Mouse (Mus musculus): ENCODE measurements around the gene Msi2. TPM values are rescaled to one million over a fixed set of nuclear protein-coding genes. Genes with fewer than 3 reads are reported as not detected.
A peak's percentile ranks its signal among the peaks of the same experiment; 100 is the strongest.

The Msi2 gene
- 3.9 TPM in 2 replicates for polyA plus RNA-seq (2015; fragmentation: Nextera tagmentation; extraction: Ambion mirVana)

DNA sequence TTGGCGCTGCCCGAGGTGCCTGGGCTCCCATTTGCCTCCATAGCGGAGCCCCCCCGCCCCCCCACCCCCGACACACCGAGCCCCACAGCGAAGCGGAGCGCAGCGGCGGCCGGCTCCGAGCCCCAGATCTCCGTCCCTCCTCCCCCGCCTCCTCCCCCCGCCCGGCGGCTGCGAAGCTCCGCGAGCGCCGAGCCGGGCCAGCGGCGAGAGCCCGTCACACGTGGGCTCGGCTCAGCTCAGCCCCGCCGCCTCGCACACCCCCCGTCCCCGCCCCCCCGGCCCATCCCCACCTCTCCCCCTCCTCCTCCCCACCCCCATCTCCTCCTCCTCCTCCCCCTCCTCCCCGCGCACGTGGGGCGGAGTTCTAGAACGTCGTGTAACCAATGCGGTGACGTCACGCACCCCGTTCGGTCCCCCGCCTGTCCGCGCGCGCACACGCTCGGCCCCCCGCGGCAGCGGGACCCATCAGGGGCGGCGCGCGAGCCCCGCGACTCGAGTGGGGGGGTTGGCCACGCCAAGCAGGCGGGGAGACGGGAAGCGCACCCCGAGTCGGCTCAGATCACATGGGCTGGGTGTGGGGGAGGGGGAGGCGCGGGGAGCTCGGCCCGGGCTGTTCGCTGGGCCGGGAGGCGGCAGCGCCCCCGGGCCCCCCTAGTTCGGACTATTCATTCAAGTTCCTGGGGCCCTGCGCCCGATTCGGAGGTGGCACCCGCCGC is at the start of gene Msi2:
Msi2 (minus strand) TSS at position 464 of the 716 bp plus-strand sequence.
- Histone ChIP-seq H3K27me3 (no peaks in the 10 kb centered on the region), H3K9ac (peak within 1 kb of the TSS; percentile 96), H3K4me3 (replicated peaks) (peak within 1 kb of the TSS; percentile 95), H3K27ac (peak within 1 kb of the TSS; percentile 90), H3K4me2 (peak within 1 kb of the TSS; percentile 99), H3K36me3 (no peaks in the 10 kb centered on the region), H3K4me1 (replicated peaks) (peaks cover 59% of the 10 kb centered on the region), H3K9me3 (replicated peaks) (no peaks in the 10 kb centered on the region)
- DNase-seq, result peak; percentile 82
- WGBS (ENCODE audit: insufficient replicate concordance), result under 1% methylated on average over 43 of the region's 84 CpGs
- ATAC-seq (ENCODE audit: low read depth), result peak; percentile 77

DNA sequence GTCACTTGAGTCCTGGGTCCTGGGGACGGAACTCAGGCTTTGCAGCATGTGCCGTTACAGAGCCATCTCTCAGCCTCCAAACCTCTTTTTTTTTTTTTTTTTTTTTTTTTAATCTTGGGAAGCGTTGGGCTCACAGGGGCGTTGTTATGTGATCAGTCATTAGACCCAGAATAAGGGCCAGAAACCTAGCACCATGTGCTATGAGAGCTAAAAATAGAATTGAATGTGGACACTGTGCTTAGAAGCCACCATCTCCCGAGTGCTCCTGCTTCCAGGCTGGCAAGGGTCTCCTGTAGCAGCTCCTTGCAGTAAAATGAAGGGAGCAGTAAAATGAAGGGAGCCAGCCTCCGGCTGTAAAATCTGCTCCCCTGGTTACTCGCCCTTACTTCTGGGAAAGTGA is 47.3 kb upstream of the Msi2 start:
- Histone ChIP-seq H3K4me3 (replicated peaks) (no peak overlapping the region), H3K27ac (no peak overlapping the region), H3K4me1 (replicated peaks) (no peaks in the 10 kb centered on the region), H3K27me3 (no peaks in the 10 kb centered on the region), H3K36me3 (no peaks in the 10 kb centered on the region), H3K4me2 (no peak overlapping the region), H3K9me3 (replicated peaks) (no peaks in the 10 kb centered on the region), H3K9ac (no peak overlapping the region)
- ATAC-seq (ENCODE audit: low read depth) (no peak), DNase-seq (no peak)
- 63% methylated on average over 7 of the region's 7 CpGs for whole genome bisulfite sequencing (ENCODE audit: insufficient replicate concordance)

DNA sequence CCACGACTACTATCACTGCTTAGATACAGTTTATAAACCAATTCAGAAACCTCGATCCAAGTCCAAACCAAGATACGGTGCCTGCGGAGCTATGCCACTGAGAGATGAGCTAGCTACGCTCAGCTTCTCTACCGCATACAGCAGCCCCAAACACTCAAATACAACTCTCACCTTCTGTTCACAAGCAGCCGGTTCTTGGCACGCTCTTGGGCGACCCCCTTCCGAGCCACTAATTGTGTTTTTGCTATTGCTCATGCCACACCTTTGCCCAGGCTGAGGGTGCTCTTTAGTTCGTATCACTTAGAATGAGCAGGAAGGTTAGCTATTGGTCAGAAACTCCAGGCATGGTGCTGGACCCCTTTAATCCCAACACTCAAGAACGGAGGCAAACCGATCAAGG is 45.1 kb upstream of the Msi2 start:
- H3K4me3 ChIP-seq (replicated peaks), result no peak overlapping the region
- ATAC-seq (ENCODE audit: low read depth) (no peak), DNase-seq (no peak)
- no peaks in the 10 kb centered on the region for H3K4me1 ChIP-seq (replicated peaks)
- WGBS (ENCODE audit: insufficient replicate concordance), result 80% methylated on average over 13 of the region's 13 CpGs
- no peaks in the 10 kb centered on the region for H3K27me3 ChIP-seq
- no peaks in the 10 kb centered on the region for H3K9me3 ChIP-seq (replicated peaks)
- H3K27ac ChIP-seq, result no peak overlapping the region
- no peak overlapping the region for H3K9ac ChIP-seq
- no peak overlapping the region for H3K4me2 ChIP-seq
- H3K36me3 ChIP-seq, result no peaks in the 10 kb centered on the region

DNA sequence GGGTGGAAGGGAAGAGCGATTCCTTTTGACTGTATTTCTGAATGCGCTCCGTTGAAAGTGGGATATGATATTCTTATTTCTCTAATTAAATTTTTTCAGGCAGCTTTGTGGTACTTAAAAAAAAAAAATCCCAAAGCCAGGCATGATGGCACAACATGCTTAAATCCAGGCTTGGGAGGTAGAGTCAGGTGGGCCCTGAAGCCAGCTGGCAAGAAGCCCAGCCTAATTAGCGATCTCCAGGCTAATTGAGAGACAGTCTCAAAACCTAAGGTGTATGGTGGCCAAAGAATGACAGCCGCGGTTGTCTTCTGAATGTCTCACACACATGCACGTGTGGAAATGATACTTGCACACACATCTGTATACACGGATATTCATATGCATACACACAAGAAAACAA is 41.2 kb upstream of the Msi2 start:
- no peaks in the 10 kb centered on the region for H3K27me3 ChIP-seq
- no peak overlapping the region for H3K9ac ChIP-seq
- H3K4me3 ChIP-seq (replicated peaks), result no peak overlapping the region
- H3K27ac ChIP-seq, result no peak overlapping the region
- no peak for ATAC-seq (ENCODE audit: low read depth)
- no peak overlapping the region for H3K4me2 ChIP-seq
- no peaks in the 10 kb centered on the region for H3K4me1 ChIP-seq (replicated peaks)
- H3K9me3 ChIP-seq (replicated peaks), result no peaks in the 10 kb centered on the region
- WGBS (ENCODE audit: insufficient replicate concordance), result 69% methylated on average over 8 of the region's 8 CpGs
- no peak for DNase-seq
- H3K36me3 ChIP-seq, result no peaks in the 10 kb centered on the region

DNA sequence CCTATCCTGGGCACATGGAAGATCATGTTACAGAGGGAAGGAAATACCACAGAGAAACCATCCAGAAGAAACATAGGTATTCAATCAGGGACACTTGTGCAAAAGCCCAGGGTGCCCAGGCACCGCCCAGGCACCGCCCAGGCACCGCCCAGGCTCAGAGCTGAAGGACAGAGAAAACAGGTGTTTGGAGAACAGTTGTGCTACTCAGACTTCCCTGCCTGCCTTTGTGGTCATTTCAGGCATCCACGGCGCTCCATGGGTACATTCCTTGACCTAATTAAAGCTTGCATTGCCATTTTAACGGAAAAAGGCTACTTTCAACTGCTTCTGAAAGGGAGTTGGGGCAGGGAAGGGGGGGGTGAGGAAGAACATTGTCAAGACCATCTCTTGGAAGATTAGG is 40.1 kb upstream of the Msi2 start:
- Histone ChIP-seq H3K9me3 (replicated peaks) (no peaks in the 10 kb centered on the region), H3K9ac (no peak overlapping the region), H3K36me3 (no peaks in the 10 kb centered on the region), H3K4me3 (replicated peaks) (no peak overlapping the region), H3K4me1 (replicated peaks) (no peaks in the 10 kb centered on the region), H3K4me2 (no peak overlapping the region), H3K27me3 (no peaks in the 10 kb centered on the region), H3K27ac (no peak overlapping the region)
- ATAC-seq (ENCODE audit: low read depth), result no peak
- 36% methylated on average over 6 of the region's 6 CpGs for WGBS (ENCODE audit: insufficient replicate concordance)
- DNase-seq, result no peak

DNA sequence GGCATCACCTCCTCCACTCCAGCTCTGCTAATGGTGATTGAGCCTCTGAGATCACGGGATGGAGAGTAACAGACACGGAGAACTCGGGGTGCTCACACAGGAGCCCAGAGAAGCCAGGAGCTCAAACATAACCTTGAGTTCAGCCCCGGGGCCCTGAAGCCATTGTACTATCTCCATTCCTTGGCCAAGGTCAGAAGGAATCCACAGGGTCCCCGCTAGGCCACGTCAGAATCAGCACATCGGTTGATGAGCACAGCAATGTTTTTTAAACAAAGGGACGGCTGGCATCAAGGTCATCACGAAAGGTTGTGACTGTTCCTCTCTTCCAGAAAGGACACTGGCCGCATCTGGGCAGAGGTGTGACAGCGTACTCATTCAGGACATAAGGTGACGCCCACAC is 27.0 kb upstream of the Msi2 start:
- H3K9ac ChIP-seq, result no peak overlapping the region

DNA sequence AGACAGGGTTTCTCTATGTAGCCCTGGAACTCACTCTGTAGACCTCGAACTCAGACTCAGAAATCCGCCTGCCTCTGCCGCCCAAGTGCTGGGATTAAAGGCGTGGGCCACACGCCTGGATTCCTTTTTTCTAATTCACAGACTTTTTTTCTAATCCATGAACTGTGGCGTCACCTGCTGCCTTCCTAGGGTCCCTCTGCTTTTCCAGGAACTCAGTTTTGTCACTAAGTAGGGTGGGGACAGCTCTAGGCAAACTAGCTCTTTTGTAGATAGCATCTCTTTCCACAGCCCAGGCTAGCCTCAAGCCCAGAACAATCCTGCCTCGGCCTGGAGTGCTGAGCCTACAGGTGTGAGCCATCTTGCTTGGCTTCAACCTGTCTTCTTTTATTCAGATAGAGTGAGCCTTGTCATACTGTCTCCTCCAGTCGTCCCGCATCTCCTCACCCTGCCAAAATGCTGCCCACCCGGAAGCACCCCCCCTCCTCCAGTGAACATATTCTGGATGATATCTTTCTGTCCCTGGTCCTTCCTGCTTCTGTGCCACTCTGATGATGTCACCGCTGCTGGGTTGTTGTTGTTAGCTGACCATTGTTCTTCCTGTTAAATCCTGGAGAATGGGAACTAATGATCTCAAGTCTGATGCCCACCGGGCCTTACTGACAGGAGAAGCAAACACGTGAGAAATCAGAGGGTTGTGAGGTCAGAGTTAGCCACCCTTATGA is 21.4 kb upstream of the Msi2 start:
- ATAC-seq (ENCODE audit: low read depth) (no peak), DNase-seq (no peak)
- H3K4me1 ChIP-seq (replicated peaks), result no peaks in the 10 kb centered on the region
- no peak overlapping the region for H3K4me2 ChIP-seq
- H3K9me3 ChIP-seq (replicated peaks), result no peaks in the 10 kb centered on the region
- no peaks in the 10 kb centered on the region for H3K36me3 ChIP-seq
- H3K27ac ChIP-seq, result no peak overlapping the region
- 52% methylated on average over 13 of the region's 13 CpGs for WGBS (ENCODE audit: insufficient replicate concordance)
- H3K27me3 ChIP-seq, result no peaks in the 10 kb centered on the region
- no peak overlapping the region for H3K9ac ChIP-seq
- H3K4me3 ChIP-seq (replicated peaks), result no peak overlapping the region

More for the DNA sequence above, 27.0 kb upstream of the Msi2 start:
- Histone ChIP-seq H3K27ac (no peak overlapping the region), H3K4me3 (replicated peaks) (no peak overlapping the region), H3K36me3 (no peaks in the 10 kb centered on the region), H3K27me3 (no peaks in the 10 kb centered on the region), H3K4me1 (replicated peaks) (no peaks in the 10 kb centered on the region), H3K9me3 (replicated peaks) (no peaks in the 10 kb centered on the region), H3K4me2 (no peak overlapping the region)
- DNase-seq (no peak), ATAC-seq (ENCODE audit: low read depth) (no peak)
- WGBS (ENCODE audit: insufficient replicate concordance), result 65% methylated on average over 12 of the region's 12 CpGs

DNA sequence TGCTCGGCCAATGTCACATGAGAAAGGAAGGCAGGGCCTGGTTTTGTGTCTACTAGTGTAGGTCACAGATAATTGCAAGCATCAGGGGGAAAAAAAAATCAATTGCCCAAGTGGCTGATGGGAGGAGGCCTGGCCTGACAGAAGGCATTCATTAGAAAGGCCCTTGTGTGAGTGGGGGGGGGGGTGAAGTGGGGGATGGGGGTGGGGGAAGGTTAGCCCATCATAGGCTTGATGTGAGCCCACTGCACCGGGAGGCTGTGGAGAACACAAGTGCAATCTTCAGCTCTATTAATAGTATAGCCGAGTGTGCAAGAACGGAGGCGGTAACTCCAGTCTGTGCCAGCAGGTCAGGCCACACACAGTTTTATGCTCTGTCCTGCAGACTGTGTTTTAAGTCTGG is 11.1 kb upstream of the Msi2 start:
- Histone ChIP-seq H3K9ac (no peak overlapping the region), H3K4me1 (replicated peaks) (0 out of 2 replicates have a peak, but pooled peaks cover 3% of the 10 kb centered on the region), H3K4me2 (no peak overlapping the region), H3K9me3 (replicated peaks) (no peaks in the 10 kb centered on the region), H3K36me3 (no peaks in the 10 kb centered on the region), H3K4me3 (replicated peaks) (no peak overlapping the region), H3K27ac (no peak overlapping the region), H3K27me3 (no peaks in the 10 kb centered on the region)
- DNase-seq (no peak), ATAC-seq (ENCODE audit: low read depth) (no peak)
- WGBS (ENCODE audit: insufficient replicate concordance), result 73% methylated on average over 5 of the region's 5 CpGs

DNA sequence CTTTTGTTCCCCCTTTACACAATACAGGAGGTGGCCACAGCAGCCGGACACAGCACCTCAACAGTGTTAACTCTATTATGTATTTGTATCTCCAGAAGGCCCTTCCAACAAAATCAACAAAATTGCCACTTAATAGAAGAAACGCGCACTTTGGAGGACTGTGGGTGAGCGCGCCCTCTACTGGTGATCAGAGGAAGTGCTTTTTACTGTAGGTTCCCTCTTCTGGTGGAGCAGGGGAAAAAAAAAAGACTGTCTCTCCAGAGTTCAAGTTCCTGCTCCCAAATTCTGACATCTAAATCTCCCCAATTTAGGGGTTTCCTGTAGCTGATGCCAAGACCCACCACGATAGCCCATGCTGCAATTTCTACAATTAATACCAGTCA is 10.2 kb upstream of the Msi2 start:
- ATAC-seq (ENCODE audit: low read depth) (no peak), DNase-seq (peak; percentile 52)
- Histone ChIP-seq H3K36me3 (no peaks in the 10 kb centered on the region), H3K27me3 (no peaks in the 10 kb centered on the region), H3K9me3 (replicated peaks) (no peaks in the 10 kb centered on the region), H3K4me1 (replicated peaks) (0 out of 2 replicates have a peak, but pooled peaks cover 3% of the 10 kb centered on the region), H3K27ac (no peak overlapping the region), H3K9ac (no peak overlapping the region), H3K4me3 (replicated peaks) (no peak overlapping the region), H3K4me2 (no peak overlapping the region)
- WGBS (ENCODE audit: insufficient replicate concordance), result 1% methylated on average over 6 of the region's 6 CpGs

DNA sequence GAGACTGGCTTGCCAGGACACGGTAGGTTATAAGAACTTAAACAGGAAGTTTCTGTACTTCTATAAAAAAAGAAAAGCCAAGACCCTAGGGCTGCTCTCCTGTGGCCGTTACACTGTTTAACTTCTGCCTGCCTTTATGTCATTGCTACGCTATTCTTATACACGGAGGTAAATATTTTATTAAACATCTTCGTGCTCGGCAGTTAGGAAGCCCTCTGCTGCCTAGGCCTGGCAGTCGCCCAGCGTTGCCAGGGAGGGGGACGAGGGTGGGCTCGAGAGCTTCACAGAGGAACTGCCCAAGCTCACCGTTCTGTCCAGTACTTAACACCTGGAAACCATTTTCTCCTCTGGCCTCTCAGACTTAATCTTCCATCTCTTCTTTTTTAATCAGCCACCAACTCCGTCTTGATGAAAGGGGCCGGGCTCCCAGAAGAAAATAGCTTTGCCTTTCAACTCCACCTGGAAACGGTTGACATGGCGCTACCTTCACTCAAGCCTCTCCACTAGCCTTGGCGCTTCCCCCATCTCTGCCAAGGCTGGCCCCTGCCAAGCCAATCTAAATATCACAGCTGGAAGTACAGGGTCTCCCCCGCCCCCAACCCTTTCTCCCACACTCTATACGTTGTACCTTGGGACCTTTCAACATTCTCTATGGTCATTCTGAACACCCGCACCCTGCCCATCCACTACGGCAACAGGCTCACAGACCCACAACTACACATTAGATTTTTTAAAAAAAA is 9.6 kb upstream of the Msi2 start:
- Histone ChIP-seq H3K27ac (no peak overlapping the region), H3K4me1 (replicated peaks) (0 out of 2 replicates have a peak, but pooled peaks cover 3% of the 10 kb centered on the region), H3K9me3 (replicated peaks) (no peaks in the 10 kb centered on the region), H3K9ac (no peak overlapping the region), H3K4me3 (replicated peaks) (no peak overlapping the region), H3K36me3 (no peaks in the 10 kb centered on the region), H3K4me2 (no peak overlapping the region), H3K27me3 (no peaks in the 10 kb centered on the region)
- WGBS (ENCODE audit: insufficient replicate concordance), result 61% methylated on average over 20 of the region's 20 CpGs
- ATAC-seq (ENCODE audit: low read depth), result no peak
- DNase-seq, result no peak

DNA sequence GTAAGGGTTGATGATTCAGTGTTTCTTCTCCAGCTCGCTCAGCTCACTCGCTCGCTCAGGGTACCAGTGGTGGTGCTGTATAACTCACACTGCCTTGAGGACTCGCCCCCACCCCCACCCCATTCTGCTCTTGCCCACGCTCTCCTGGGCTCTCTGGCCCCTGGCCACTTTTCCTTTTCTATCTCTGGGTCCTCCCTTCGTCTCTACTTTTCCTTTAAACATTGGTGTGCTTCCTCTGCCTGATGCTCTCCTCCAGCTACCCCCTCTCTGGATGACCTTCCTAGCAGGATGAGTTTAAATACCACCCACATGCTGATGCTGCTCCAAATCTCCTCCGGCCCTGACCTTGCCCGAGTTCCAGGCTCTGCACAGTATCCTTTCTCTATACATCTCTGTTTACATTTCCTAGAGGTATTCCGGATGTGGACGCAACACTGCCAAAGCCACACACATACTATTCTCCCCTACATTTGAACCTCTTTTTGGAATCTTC is 2.9 kb upstream of the Msi2 start:
- H3K27me3 ChIP-seq, result no peaks in the 10 kb centered on the region
- H3K4me2 ChIP-seq, result no peak overlapping the region
- no peak overlapping the region for H3K9ac ChIP-seq
- H3K4me1 ChIP-seq (replicated peaks), result peaks cover 41% of the 10 kb centered on the region
- 64% methylated on average over 10 of the region's 10 CpGs for WGBS (ENCODE audit: insufficient replicate concordance)
- no peak overlapping the region for H3K4me3 ChIP-seq (replicated peaks)
- DNase-seq, result no peak
- H3K36me3 ChIP-seq, result no peaks in the 10 kb centered on the region
- H3K27ac ChIP-seq, result no peak overlapping the region; the same call in 1 of the 2 replicates
- no peaks in the 10 kb centered on the region for H3K9me3 ChIP-seq (replicated peaks)
- no peak for ATAC-seq (ENCODE audit: low read depth)
